Mouse (Mus musculus) MEL (cell line): ENCODE measurements around the gene Gm6096. TPM values are rescaled to one million over a fixed set of nuclear protein-coding genes. Genes with fewer than 3 reads are reported as not detected.

Source experiments
- DNase-seq: peaks from one replicate; pipeline ENCODE4 v3.0.0; 2011; ENCODE audit warnings: low read depth, low spot score
- H3K27ac ChIP-seq: 2 replicates; pipeline ENCODE4 v1.5.1; 2012; ENCODE audit warnings: low read depth, mild to moderate bottlenecking, control low read depth, low read length, moderate library complexity; ENCODE audit not compliant: control insufficient read depth
- H3K27me3 ChIP-seq, 2 experiments: fragments of 150-350 bp in 1 of 2; sonication (generic) in 1 of 2; 2 replicates each; pipeline ENCODE4 v1.6.1; 2012; ENCODE audit warnings: low read length in 2 of 2, mild to moderate bottlenecking in 2 of 2, improper control_type of control experiment in 1 of 2, moderate library complexity in 1 of 2; ENCODE audit not compliant: insufficient read depth in 2 of 2, control insufficient read depth in 1 of 2
- H3K36me3 ChIP-seq, 2 experiments: 2 replicates each; pipeline ENCODE4 v1.6.1; 2012 to 2014; ENCODE audit warnings: low read length in 2 of 2, improper control_type of control experiment in 1 of 2, inconsistent platforms in 1 of 2, mild to moderate bottlenecking in 1 of 2; ENCODE audit not compliant: insufficient read depth in 2 of 2, control insufficient read depth in 1 of 2
- H3K4me1 ChIP-seq, 2 experiments: fragments of 150-350 bp in 1 of 2; sonication (generic) in 1 of 2; 2 replicates each; pipeline ENCODE4 v1.6.1; 2012; ENCODE audit warnings: low read length in 2 of 2, improper control_type of control experiment in 1 of 2, mild to moderate bottlenecking in 1 of 2; ENCODE audit not compliant: insufficient read depth in 2 of 2, control insufficient read depth in 1 of 2
- H3K4me3 ChIP-seq, 2 experiments: fragments of 150-350 bp in 1 of 2; sonication (generic) in 1 of 2; 2 replicates each; pipeline ENCODE4 v1.5.1; 2012; ENCODE audit warnings: low read depth in 2 of 2, low read length in 2 of 2, mild to moderate bottlenecking in 2 of 2, moderate library complexity in 2 of 2, control low read depth in 1 of 2, improper control_type of control experiment in 1 of 2; ENCODE audit not compliant: control insufficient read depth in 1 of 2, insufficient read depth in 1 of 2
- H3K79me2 ChIP-seq: 2 replicates; pipeline ENCODE4 v1.6.1; 2012; ENCODE audit warnings: mild to moderate bottlenecking, low read length, moderate library complexity; ENCODE audit not compliant: control insufficient read depth, poor library complexity, insufficient read depth
- H3K9ac ChIP-seq: 2 replicates; pipeline ENCODE4 v1.6.1; 2012; ENCODE audit warnings: low read depth, mild to moderate bottlenecking, control low read depth, low read length, moderate library complexity; ENCODE audit not compliant: control insufficient read depth, poor library complexity, severe bottlenecking
- H3K9me3 ChIP-seq: fragments of 150-350 bp; sonication (generic); replicated peaks from 2 replicates; pipeline ENCODE4 v1.6.1; 2012; ENCODE audit warnings: mild to moderate bottlenecking, low read length, improper control_type of control experiment, moderate library complexity; ENCODE audit not compliant: insufficient read depth
- BHLHE40 ChIP-seq: IDR thresholded peaks from 2 replicates; pipeline ENCODE4 v1.6.1; 2012; ENCODE audit warnings: low read depth, mild to moderate bottlenecking, inconsistent platforms, low read length, improper control_type of control experiment, borderline replicate concordance
- CHD1 ChIP-seq: IDR thresholded peaks from 2 replicates; pipeline ENCODE4 v1.6.1; 2012; ENCODE audit warnings: low read depth, mild to moderate bottlenecking, inconsistent platforms, low read length, improper control_type of control experiment
- CTCF ChIP-seq, 3 experiments: IDR thresholded peaks in 2 of 3; conservative IDR thresholded peaks in 1 of 3; 2 replicates each; pipeline ENCODE4 v1.5.1; 2011 to 2012; ENCODE audit warnings: low read length in 3 of 3, low read depth in 2 of 3, mild to moderate bottlenecking in 2 of 3, improper control_type of control experiment in 1 of 3, inconsistent platforms in 1 of 3, mixed read lengths in 1 of 3, moderate library complexity in 1 of 3; ENCODE audit not compliant: control insufficient read depth in 1 of 3, insufficient read depth in 1 of 3, poor library complexity in 1 of 3, severe bottlenecking in 1 of 3
- E2F4 ChIP-seq: IDR thresholded peaks from 2 replicates; pipeline ENCODE4 v1.6.1; 2011; ENCODE audit warnings: low read depth, low read length, improper control_type of control experiment, borderline replicate concordance
- ELF1 ChIP-seq: IDR thresholded peaks from 2 replicates; pipeline ENCODE4 v1.6.1; 2014; ENCODE audit warnings: low read depth, mild to moderate bottlenecking, inconsistent platforms, low read length, improper control_type of control experiment, moderate library complexity
- EP300 ChIP-seq, 2 experiments: IDR thresholded peaks; 2 replicates each; pipeline ENCODE4 v1.6.1; 2011; ENCODE audit warnings: improper control_type of control experiment in 2 of 2, low read length in 2 of 2, low read depth in 1 of 2, mild to moderate bottlenecking in 1 of 2
- ETS1 ChIP-seq: IDR thresholded peaks from 2 replicates; pipeline ENCODE4 v1.6.1; 2012; ENCODE audit warnings: low read depth, mild to moderate bottlenecking, inconsistent platforms, low read length, improper control_type of control experiment, moderate library complexity
- GATA1 ChIP-seq: IDR thresholded peaks from 2 replicates; pipeline ENCODE4 v1.6.1; 2011; ENCODE audit warnings: low read depth, low read length, improper control_type of control experiment
- KAT2A ChIP-seq: conservative IDR thresholded peaks from 2 replicates; pipeline ENCODE4 v1.6.1; 2012; ENCODE audit warnings: low read depth, low read length, improper control_type of control experiment, inconsistent platforms
- MAFK ChIP-seq: IDR thresholded peaks from 2 replicates; pipeline ENCODE4 v1.6.1; 2011; ENCODE audit warnings: low read depth, mild to moderate bottlenecking, low read length, improper control_type of control experiment, borderline replicate concordance
- MAX ChIP-seq: IDR thresholded peaks from 2 replicates; pipeline ENCODE4 v1.6.1; 2011; ENCODE audit warnings: low read length, improper control_type of control experiment
- MAZ ChIP-seq: IDR thresholded peaks from 2 replicates; pipeline ENCODE4 v1.6.1; 2012; ENCODE audit warnings: low read depth, mild to moderate bottlenecking, inconsistent platforms, low read length, improper control_type of control experiment
- MXI1 ChIP-seq: IDR thresholded peaks from 2 replicates; pipeline ENCODE4 v1.6.1; 2011; ENCODE audit warnings: mild to moderate bottlenecking, low read depth, low read length, improper control_type of control experiment
- MYB ChIP-seq: IDR thresholded peaks from 2 replicates; pipeline ENCODE4 v1.6.1; 2011; ENCODE audit warnings: mild to moderate bottlenecking, low read depth, low read length, improper control_type of control experiment
- NRF1 ChIP-seq: IDR thresholded peaks from 2 replicates; pipeline ENCODE4 v1.6.1; 2014; ENCODE audit warnings: low read depth, mild to moderate bottlenecking, inconsistent platforms, low read length, improper control_type of control experiment, moderate library complexity; ENCODE audit not compliant: poor library complexity, insufficient read depth, severe bottlenecking
- RCOR1 ChIP-seq: IDR thresholded peaks from 2 replicates; pipeline ENCODE4 v1.6.1; 2012; ENCODE audit warnings: low read depth, mild to moderate bottlenecking, inconsistent platforms, low read length, improper control_type of control experiment
- TAL1 ChIP-seq: IDR thresholded peaks from 2 replicates; pipeline ENCODE4 v1.6.1; 2012; ENCODE audit warnings: mild to moderate bottlenecking, inconsistent platforms, low read length, moderate library complexity, mixed read lengths
- UBTF ChIP-seq: IDR thresholded peaks from 2 replicates; pipeline ENCODE4 v1.6.1; 2012; ENCODE audit warnings: low read depth, mild to moderate bottlenecking, inconsistent platforms, low read length, improper control_type of control experiment, moderate library complexity, borderline replicate concordance; ENCODE audit not compliant: insufficient read depth
- USF1 ChIP-seq: IDR thresholded peaks from 2 replicates; pipeline ENCODE4 v1.6.1; 2014; ENCODE audit warnings: low read depth, mild to moderate bottlenecking, inconsistent platforms, low read length, improper control_type of control experiment, moderate library complexity
- USF2 ChIP-seq, 2 experiments: IDR thresholded peaks; 2 replicates each; pipeline ENCODE4 v1.6.1; 2011 to 2012; ENCODE audit warnings: improper control_type of control experiment in 2 of 2, low read length in 2 of 2, borderline replicate concordance in 1 of 2, inconsistent platforms in 1 of 2, low read depth in 1 of 2, mild to moderate bottlenecking in 1 of 2; ENCODE audit not compliant: insufficient read depth in 1 of 2
- ZC3H11A ChIP-seq: IDR thresholded peaks from 2 replicates; pipeline ENCODE4 v1.6.1; 2012; ENCODE audit warnings: low read depth, mild to moderate bottlenecking, inconsistent platforms, low read length, improper control_type of control experiment
- ZNF384 ChIP-seq: IDR thresholded peaks from 2 replicates; pipeline ENCODE4 v1.6.1; 2012; ENCODE audit warnings: low read depth, mild to moderate bottlenecking, inconsistent platforms, low read length, improper control_type of control experiment
- polyA plus RNA-seq, 2 experiments: library from polyadenylated mRNA; stranded (reverse) in 1 of 2; unstranded in 1 of 2; fragments of >175 nt in 1 of 2; fragments of >200 nt in 1 of 2; gene quantifications; 2 replicates each; pipeline versions ENCODE4 v1.2.1 to v1.2.4; 2012; ENCODE audit warnings: low replicate concordance in 2 of 2, low read depth in 1 of 2; ENCODE audit not compliant: insufficient read length in 2 of 2, insufficient read depth in 1 of 2, missing spikeins in 1 of 2
- total RNA-seq: library from RNA; depleted of rRNA; stranded (reverse); fragments of 300-350 nt; gene quantifications from 2 replicates; pipeline ENCODE4 v1.2.3, GENCODE M21; 2012

Gm6096 gene
- total and polyA plus RNA-seq, 3 experiments, result not detected

DNA sequence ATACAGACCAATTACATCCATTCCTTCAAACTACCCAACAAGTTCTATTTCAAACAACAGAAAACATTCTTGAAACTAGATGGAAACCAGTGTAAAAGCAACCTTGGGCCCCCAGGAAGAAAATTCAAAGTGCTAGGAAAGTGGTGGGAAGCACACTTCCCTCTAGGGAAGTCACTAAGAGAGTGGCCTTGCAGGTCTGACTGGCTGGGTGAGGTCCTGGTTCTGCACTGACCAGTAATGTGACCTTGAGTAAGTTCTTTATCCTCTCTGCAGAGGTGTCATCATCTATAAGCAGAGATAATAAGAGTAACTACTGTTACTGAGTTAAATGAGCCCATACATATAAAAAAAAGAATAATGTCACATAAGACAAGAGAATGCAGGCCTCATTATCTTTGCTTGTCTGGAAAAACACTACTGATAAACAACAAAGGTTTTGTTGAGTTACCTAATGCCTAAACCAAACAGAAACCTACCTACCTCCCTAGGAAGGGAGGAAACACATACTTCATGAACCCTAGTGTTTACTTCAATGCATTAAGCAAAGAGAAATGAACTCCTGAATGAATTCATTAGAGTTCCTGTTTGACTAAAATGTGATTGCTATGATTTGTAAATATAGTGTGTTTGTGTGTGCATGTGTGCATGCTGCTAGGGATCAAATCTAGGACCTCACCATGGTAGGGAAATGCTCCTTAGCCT, 39.8 kb downstream of the Gm6096 start:
- no peak for DNase-seq
- no peaks in the 10 kb centered on the region; the same call in 1 of the 2 replicates for H3K79me2 ChIP-seq
- peaks cover 2 to 4% of the 10 kb centered on the region in 2 experiments; a peak in 2 of 4 replicates for H3K4me1 ChIP-seq
- no peak overlapping the region for H3K4me3 ChIP-seq
- no peak overlapping the region for H3K27ac ChIP-seq
- H3K9ac ChIP-seq, result no peak overlapping the region
- no peaks in the 10 kb centered on the region for H3K9me3 ChIP-seq
- peaks cover 0 to 5% of the 10 kb centered on the region in 2 experiments; a peak in 3 of 4 replicates for H3K36me3 ChIP-seq
- no peaks in the 10 kb centered on the region for H3K27me3 ChIP-seq
- TF ChIP-seq MAFK (no peak), NRF1 (no peak), USF1 (no peak), E2F4 (no peak), ETS1 (no peak)

DNA sequence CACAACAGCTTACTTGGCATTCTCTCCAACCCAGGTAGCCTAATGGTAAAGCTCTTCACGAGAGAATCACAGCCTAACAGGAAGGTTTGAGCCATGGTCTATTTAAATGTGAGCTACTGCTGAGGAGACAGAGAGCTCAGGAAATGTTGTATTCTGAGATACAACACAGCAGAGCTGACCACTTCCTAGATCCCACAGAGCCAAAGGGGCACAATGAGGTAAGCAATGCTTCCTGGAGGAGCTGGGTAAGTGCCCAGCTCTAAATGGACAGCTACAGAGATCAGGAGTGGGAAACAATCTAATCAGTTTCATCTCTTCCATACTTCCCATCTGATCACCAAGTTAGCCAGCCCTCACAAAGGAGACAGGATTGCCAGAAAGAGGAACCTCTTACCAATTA, 40.4 kb downstream of the Gm6096 start:
- no peak overlapping the region for H3K27ac ChIP-seq
- TF ChIP-seq CHD1, result no peak
- TF ChIP-seq GATA1, result peak; percentile 39; the same call in 1 of the 2 replicates
- no peak for TF ChIP-seq MAZ
- peak in 1 of 2 experiments; percentile 34; a peak in 1 of 4 replicates for TF ChIP-seq EP300 (IDR thresholded peaks at IDR 0.05; ENCODE audit: low read depth in 1 of 2, low read length in 2 of 2)
- TF ChIP-seq ZNF384, result no peak
- no peak for TF ChIP-seq TAL1
- TF ChIP-seq E2F4, result no peak
- TF ChIP-seq BHLHE40, result no peak
- no peak for TF ChIP-seq MAX

GRCm38 (mm10) chr7:34292633-34293032, 41.8 kb downstream of the Gm6096 start:
- Histone ChIP-seq H3K9me3 (no peaks in the 10 kb centered on the region), H3K4me3 (no peak overlapping the region), H3K36me3 (peaks cover 0 to 5% of the 10 kb centered on the region in 2 experiments; a peak in 2 of 4 replicates), H3K79me2 (no peaks in the 10 kb centered on the region; the same call in 1 of the 2 replicates), H3K27ac (no peak overlapping the region), H3K9ac (no peak overlapping the region), H3K4me1 (peaks cover 2 to 4% of the 10 kb centered on the region in 2 experiments; a peak in 2 of 4 replicates), H3K27me3 (no peaks in the 10 kb centered on the region)
- DNase-seq, result no peak
- no peak for TF ChIP-seq CTCF (IDR thresholded peaks at IDR 0.05 in 2 of 3, conservative IDR thresholded peaks at IDR 0.05 in 1 of 3; ENCODE audit: control insufficient read depth in 1 of 3, insufficient read depth in 1 of 3, low read depth in 2 of 3, low read length in 3 of 3, poor library complexity in 1 of 3, severe bottlenecking in 1 of 3)
- no peak for TF ChIP-seq E2F4
- TF ChIP-seq TAL1, result no peak
- TF ChIP-seq USF2 (IDR thresholded peaks at IDR 0.05; ENCODE audit: borderline replicate concordance in 1 of 2, insufficient read depth in 1 of 2, low read depth in 1 of 2, low read length in 2 of 2), result no peak
- no peak for TF ChIP-seq MAX
- TF ChIP-seq MAFK, result no peak
- no peak for TF ChIP-seq GATA1
- no peak for TF ChIP-seq UBTF
- TF ChIP-seq MXI1, result no peak
- no peak for TF ChIP-seq RCOR1
- TF ChIP-seq USF1, result no peak
- no peak for TF ChIP-seq ZC3H11A
- TF ChIP-seq MYB, result no peak
- no peak for TF ChIP-seq ETS1
- TF ChIP-seq CHD1, result no peak
- no peak for TF ChIP-seq ZNF384
- no peak for TF ChIP-seq KAT2A
- no peak for TF ChIP-seq ELF1

More for the DNA sequence above, 40.4 kb downstream of the Gm6096 start:
- DNase-seq, result peak; percentile 21
- peaks cover 2 to 4% of the 10 kb centered on the region in 2 experiments; a peak in 2 of 4 replicates for H3K4me1 ChIP-seq
- no peaks in the 10 kb centered on the region for H3K9me3 ChIP-seq
- H3K27me3 ChIP-seq, result no peaks in the 10 kb centered on the region
- no peak overlapping the region for H3K9ac ChIP-seq
- no peak overlapping the region for H3K4me3 ChIP-seq
- peaks cover 0 to 5% of the 10 kb centered on the region in 2 experiments; a peak in 3 of 4 replicates for H3K36me3 ChIP-seq
- no peaks in the 10 kb centered on the region; the same call in 1 of the 2 replicates for H3K79me2 ChIP-seq
